Mouse (Mus musculus): ENCODE data around the gene 1700029I15Rik.

- TF ChIP-seq EP300 (IDR thresholded peaks at IDR 0.05; ENCODE audit: low read depth), result no peak
- TF ChIP-seq CTCF (IDR thresholded peaks at IDR 0.05; ENCODE audit: low read depth), result no peak
These were observed 23.0 kb upstream of the 1700029I15Rik start for GRCm38 (mm10) chr2:92359301-92359700.

Measured in liver, postnatal 0 days (tissue).